Mouse (Mus musculus): ENCODE results near the gene Cpne8.
"Not testable (repeated sequence)": the region's sequence is repeated elsewhere in the genome, so short reads cannot be mapped to it uniquely, and the experiment has no call there.

The Cpne8 gene

DNA sequence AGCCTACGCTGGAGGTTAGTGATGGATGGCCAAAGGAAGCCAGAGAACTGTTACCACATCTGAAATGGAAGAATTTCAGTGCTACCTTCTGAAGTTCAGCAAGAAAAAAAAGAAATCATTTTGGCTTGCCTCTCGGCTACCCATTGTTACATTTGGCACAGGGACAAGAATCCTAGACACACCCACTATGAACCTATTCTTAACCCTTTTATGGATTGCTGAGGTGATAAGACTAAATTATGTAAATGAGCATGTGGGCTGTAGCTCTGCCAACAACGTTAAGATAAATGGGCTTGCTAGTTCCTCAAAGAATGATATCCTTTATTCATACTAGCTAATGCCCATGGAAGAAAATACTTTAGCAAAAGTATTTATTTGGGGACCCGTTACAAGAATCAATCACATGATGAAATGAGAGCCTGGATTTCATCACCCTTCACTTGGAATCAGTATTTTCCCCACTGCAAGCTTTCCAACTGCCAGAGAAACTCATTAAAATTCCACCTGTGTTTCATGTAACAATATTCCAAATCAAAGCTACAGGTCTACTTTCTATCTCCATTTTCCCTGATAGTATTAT is 69.3 kb downstream of the Cpne8 start:
- no peak for DNase-seq

DNA sequence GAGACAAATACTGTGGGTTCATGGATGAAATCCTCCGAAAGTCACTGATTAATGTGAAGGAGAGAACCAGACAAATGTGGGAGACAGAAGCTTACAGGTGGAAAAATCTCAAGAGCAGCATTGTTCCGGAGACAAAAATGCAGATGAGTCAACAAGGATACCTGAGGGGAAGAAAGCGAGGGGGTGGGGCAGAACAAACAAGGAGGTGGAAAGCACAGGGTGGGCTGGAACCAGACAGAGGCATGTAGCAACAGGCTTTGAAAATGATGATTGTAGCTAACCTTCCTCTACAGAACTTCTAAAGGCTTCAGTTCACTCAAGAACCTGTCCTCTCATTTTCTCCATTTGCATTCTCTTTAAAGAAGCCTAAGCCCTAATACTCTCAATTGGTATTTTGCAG is 70.9 kb downstream of the Cpne8 start:
- DNase-seq: no peak

DNA sequence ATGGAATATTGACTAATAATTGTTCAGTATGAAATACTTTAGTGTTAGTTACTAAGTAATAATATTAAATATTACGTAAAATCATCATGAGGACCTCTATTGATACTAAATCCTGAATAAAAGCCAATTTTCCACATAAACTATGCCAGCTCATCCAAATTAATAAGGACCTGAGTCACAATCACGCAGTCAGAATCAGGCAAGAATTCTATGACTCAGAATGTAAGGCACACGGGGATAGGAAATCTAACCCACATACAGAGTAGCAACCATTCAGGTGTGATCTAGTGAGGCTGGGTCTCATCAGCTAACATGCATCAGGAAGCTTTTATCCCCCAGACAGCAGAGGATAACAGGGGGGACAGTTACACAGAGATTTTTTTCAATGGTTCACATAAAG is 72.1 kb downstream of the Cpne8 start:
- no peak for DNase-seq

DNA sequence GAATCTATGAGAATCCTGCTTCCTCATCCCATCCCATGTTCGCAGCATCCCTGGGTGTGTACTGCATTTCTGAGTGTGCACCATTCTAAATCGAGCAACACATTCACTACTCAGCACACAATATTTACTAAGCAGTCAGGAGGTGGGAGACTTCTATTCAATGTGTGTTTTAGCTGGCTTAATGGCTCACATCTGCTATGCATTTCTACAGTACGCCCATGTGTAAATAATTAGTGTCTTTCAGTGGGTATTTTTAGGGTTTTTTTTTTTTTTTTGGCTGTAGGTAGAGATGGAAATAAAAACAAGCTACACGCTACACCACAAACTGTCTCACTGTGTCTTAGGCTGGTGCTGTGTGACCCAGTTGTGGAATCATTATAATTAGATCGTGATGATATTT is 75.6 kb downstream of the Cpne8 start:
- no peak for DNase-seq

DNA sequence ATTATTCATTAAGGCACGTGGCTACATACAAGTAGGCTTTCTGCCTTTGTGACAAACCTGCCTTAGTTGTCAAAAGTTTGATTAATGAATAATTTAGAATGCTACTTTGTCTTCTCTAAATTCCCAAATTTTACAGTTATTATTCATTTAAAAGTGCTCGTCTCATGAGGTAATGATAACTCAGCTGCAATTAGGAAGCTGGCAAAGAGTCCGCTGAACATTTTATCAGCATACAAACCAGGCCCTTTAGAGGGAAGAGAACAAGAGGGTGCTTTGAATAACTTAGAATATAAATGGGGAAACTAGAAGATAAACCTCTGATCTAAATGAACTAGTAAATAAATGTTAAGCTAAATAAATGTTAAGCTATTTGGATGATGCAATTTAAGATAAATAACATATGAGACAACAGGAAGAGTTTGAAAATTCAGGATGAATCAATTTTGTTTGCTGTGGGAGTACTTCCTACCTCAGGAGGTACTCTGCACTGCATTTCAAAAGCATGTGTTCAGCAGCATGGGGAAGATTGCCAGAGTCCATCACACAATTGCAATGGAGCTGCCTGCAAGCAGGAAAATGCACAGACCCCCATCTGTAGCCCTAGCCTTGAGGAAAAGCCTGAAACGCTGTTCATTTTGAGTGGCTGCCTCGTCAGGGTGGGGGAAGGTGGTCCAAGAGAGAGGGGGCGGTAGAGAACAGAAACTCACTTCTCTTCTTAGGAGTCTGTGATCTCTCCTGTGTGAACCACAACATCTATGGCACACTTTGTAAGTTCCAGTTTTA is 81.3 kb downstream of the Cpne8 start:
- DNase-seq: no peak

DNA sequence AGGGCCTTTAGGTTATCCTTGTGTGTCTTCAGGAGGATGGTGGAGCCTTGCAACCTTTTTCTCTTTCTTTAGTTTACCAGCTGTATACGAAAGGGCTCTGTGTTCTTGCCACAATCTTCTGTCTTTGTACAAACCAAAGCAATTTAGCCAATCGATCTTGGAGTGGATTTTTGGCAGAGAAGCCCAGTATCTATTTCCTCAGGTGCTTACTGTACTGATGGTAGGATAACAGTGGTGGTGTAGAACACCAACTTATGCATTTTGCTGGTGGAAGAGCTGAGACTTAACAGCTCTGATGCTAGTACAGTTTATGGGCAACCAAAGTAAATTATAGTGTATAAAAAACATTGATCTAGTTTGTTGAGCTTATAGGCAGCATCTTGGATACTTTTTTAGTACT is 83.6 kb downstream of the Cpne8 start:
- no peak for DNase-seq

DNA sequence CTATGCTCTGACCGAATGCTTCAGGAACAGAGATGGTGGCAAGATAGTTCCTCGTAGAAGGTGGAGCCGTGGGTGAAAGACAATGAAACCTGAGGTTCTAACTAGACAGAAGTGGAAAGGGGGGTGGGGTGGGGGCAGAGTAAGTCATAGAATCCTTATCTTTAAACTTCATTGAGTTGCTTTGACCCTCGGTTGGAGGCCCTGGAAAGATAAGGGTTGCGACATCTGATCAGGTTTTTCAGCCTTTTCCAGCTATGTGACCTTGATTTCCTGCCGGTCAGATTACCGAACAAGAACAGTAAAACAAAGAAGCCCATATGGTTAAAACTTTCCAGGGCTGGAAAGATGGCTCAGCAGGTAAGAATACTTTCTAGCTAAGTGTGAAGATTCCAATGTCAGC is 89.6 kb downstream of the Cpne8 start:
- DNase-seq: no peak

DNA sequence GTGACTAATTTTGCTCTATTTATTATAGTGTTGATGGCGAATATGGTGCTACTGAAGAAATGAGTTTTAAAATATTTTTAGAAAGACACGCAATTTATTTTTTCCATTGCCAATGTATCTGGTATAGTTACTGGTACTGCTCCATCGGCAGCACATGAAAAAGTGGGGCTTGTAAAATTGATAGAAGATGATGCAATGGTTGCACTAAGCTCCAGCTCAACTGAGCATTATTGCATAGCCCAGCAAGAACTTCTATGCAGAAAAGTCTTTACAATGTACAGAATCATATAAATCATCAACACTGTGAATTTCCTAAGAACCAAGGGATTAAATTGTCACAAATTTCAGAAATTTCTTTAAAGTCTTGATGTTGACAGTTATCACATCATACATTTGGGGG is 101.8 kb downstream of the Cpne8 start:
- DNase-seq: no peak

DNA sequence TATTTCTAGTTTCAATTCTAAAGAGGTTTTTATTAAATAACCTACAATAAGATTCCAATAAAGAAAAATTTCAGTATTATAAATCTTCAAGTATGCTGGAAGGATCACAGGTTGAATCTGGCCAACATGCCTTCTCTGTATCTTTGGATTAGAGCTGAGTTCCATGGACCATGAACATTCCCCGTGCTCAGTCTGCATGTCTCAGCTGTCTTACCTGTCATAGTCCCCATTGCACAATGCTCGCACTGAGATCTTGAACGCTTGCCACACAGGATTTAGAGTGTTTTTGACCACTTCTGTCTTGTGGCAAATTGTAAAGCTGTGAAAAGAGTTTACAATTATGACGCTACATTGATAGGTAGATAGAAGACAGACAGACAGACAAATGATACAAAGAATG is 110.0 kb downstream of the Cpne8 start:
- DNase-seq: peak; percentile 12

DNA sequence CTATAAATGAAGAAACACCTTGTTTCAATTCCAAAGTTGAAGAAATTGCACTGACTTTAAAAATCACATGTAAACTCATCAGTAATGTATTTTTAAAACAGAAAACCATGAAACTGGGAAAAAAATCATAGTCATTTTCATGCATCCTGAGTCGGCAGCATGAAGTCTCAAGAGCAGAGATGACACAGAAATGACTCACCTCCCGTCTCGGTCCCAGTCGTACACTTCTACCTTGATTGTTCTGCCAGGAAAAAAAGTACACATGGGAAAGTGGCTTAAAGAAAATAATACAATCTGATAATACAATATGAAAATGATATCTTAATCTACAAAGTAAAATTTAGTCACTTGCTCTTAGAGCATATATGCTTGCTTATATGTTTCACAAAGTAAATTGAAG is 111.2 kb downstream of the Cpne8 start:
- no peak for DNase-seq

DNA sequence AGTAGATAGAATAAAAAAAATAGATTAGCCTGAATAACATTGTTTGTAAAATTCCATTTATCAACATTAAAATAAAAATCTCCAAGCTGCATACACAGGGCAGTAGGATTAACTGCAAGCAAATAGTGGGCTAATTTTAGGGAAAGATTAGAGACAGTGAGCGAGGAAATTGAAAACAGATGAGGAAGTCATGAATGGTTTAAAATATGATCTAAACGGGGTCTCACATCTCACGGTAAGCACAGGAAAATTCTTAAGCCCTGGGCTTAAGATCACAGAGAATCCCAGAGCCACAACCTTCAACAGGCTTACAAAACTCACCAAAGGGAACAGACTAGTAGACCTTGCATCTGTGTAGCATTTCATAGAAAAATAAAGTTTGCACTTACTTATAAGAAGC is 115.2 kb downstream of the Cpne8 start:
- no peak for DNase-seq

DNA sequence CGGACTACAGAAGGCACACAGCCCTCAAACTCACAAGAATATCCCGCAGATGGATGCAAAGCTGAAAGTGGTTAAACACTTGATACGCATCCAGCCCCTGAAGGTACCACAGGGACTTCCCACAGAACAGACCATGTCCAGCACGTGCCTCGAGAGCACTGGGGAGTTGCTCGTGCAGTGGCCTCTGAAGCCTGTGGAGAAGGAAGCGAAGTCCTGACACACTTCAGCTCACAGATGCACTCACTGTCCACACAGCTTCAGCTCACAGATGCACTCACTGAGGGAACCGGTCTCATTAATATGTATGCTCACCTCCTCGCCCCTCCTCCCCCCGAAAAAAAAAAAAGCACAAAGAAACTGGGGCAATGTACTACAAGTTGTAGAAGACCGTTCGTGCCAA is 117.6 kb downstream of the Cpne8 start:
- no peak for DNase-seq

DNA sequence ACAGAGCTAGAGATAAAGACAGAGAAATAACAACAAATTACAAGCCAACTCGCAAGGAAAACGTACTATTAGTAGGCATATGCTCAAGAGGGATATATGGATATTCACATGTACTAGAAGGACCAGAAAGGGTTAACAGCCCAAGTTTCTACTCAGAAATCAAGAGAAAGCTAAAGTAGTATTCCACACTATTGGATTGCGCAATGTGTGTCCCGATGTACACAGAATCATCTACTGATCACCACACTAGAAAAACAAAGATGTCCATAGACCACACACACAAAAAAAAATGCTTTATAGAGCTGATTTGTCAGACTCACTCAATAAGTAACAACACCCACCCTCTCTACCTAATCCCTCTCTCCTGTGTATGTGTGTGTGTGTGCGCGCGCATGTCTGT is 130.6 kb downstream of the Cpne8 start:
- no peak for DNase-seq

DNA sequence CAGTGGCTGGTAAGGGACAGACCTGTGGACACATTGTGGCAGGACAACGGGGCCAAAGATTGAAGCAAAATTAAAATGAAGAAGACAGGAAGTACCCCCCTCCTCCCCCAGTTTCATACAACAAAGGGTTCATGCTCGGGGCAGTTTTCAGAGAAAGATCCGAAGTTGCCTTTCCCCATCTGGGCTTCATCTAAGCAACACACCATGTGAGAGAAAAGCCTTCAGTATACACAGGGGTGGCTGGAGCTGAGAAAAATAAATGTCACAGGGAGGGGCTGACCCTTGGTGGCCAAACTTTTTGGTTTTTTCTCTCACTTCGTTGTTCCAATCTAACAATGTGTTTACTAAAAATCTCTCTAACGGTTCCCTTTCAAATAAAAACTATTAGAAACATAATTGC is 135.8 kb downstream of the Cpne8 start:
- no peak for DNase-seq

DNA sequence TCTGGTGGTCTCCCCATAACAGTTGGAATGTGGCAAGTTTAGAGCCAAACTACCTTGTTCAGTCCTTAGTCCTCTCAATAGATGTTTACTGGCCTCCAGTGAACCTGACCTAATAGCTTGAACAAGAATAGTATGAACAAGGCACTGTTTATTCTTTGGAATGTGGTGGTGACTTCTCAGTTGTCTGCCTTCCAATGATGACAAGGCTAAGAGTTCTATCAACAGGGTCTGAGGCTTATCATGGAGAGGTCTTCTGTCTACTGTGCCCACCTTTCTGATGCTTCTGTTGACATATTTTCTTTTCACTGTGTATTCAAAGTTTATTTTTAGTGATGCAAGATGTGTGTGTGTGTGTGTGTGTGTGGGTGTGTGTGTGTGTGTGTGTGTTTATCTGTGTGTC is 137.1 kb downstream of the Cpne8 start:
- DNase-seq: no peak

DNA sequence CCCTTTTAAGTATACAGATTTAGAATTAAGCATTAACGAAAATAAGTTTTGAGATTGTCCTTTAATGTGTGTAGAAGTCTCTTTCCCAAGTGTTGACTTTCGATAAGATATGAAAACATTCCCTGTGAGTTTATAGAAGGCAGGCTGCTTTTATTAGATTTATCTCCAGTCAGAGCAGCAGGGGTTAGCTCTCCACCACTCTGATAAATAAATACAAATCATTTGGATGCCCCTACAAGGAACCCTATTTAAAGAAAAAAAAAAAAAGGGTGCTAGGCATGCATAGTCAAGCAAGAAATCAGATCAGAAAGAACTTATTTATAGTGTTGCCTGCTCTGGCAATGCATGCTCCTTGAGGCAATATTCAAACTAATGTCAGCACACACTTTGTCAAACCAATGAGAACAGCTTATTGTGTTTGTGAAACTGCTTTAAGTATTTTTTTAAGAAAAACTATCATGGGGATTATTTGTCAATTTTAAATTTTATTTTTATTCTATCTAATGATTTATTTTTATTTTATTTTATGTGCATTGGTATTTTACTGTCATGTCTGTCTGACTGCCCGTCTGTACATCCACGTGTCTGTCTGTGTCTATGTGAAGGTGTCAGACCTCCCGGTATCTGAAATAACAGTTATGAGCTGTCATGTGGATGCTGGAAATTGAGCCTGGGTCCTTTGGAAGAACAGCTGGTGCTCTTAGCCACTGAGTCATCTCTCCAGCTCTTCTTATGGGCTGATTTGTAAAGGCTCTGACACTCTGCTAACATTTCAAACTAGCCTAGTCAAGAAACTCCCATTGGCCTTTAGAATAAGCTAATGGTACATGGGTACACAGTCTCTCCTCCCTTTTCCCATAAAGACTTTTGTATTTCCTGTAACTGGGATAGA is 142.7 kb downstream of the Cpne8 start:
- DNase-seq: no peak

DNA sequence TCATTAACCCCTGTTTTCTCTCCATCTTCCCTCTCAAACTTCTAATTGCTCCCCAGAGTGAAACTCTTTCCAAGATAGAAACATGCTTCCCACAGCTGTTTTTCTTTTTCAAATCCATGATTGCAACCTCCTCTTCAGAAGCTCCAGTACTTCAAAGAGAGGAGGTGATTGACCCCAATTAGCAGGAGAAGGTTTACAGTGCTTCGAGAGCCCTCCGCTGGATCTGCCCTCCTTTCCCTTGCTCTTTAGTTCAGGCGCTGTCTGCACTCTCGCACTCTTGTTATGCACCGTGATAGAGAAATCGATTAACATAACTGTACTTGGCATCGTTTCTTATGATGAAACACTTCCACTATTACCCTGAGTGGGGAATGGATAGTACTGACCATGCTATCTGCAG is 143.5 kb downstream of the Cpne8 start:
- DNase-seq: no peak

DNA sequence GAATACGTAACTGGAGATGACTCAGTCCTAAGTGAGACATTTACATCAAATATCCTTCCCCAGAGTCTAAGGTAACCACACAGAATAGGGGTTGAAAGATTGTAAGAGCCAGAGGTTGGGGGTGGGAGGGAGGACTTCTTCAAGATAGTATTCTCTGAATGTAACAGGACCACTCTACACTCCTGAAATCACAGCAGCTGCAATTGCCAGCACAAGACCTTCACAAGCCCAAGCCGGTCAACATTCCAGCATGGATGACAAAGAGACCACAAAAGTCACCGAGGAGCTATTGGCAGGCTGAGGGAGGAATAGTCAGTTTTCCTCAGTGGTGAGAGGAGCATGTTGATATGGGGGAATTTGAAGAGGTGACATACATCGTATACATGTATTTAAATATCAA is 166.5 kb downstream of the Cpne8 start:
- DNase-seq: no peak

DNA sequence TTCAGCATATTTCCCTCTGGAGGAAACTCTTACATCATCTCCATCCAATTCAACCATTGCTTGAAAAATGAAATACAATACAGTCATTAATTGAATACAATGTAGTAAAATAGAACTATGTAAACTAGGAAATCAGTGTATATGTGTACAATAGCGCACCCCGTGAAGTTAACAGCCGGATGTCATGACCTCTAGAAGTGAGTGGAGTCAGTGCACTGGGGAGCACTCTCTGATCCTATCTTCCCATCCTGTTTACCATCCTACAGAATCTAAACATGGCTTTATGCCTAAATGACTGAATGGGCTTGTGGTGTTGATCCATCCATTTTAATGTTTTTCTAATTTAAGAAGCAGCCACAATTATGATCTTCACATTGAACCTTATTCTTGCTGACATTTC is 182.2 kb downstream of the Cpne8 start:
- DNase-seq: no peak

DNA sequence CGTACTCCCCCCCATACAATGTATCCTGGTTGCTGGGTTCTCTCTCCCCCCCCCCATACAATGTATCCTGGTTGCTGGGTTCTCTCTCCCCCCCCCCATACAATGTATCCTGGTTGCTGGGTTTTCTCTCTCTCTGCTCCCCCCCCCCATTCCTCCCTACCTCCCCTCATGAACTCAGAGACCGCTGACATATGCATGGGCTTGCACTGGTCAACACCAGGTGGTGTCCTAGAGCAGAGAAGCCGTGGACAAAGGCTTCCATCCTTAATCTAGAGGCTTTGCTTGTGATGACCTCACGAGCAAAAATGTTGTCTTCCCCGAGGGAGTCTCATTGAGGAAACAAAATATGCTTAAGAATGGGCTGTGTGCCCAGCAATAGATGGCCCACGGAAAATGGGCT is 187.7 kb downstream of the Cpne8 start:
- DNase-seq: peak; percentile 14

DNA sequence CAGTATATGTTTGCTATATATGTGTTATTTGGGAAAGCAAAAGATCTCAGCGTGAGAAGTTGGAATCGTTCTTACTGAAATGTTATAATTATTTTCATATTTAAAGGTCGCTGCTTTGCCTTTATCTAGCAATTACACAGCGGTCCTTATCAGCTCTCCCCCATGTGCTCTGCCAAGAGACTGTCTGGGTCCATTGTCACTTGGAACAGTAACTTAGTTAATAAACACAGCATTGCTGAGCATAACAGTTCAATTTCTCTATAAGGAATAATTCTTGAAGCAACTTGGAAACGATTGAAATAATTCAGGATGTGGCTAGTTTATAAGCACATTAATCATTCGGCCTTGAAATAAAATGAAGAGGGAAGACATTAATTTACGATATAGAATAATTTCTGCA is 189.0 kb downstream of the Cpne8 start:
- DNase-seq: no peak

DNA sequence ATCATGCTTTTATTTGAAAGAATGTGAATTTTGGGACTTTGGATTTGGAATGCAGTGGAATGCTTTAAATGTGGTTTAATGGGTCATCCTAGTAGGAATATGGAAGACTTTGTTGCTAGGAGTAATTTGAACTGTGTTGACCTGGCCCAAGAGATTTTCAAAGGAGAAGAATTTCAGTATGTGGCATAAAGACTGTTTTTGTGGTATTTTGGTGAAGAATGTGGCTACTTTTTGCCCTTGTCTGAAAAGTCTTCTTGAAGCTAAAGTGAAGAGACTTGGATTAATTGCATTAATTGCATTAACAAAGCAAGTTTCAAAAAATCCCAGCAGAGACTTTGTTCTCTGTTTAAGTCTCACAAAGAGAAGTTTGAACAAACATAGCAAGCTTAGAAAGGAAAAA is 208.7 kb downstream of the Cpne8 start:
- not testable (repeated sequence) for DNase-seq

DNA sequence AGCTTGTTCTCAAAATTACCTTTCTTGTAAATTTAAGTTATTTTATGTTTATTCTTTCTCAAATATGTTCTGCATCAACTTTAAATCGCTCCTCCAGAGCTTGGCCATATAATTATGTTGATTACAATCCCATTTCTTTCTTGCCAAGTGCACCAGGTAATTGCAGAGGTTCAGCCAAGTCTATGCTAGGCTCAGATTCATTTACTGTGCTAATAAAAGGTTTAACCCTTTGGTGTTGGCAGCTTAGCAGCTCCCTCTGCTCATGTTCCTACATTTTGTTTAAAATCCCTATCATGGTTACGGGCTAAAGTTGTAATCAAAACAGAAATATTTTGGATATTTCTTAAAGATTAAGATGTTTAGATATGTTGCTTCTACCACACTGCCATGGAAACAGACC is 216.0 kb downstream of the Cpne8 start:
- no peak for DNase-seq

DNA sequence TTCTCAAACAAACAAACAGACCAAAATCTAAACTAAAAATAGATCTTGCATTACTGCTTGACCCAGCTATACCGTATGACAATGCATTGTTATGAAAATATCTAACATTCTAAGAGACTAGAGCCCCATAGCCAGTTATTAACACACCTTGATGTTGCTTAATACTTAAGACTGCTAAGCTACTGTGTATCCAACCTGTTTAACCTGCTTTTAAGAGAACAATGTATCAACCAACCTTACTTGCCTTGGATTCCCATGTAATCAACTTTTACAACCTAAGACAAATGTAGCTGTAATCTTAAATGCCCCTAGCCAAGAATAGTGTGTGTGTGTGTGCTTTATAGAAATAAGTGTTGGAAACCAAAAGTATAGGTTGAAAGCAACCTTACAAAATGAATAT is 233.2 kb downstream of the Cpne8 start:
- DNase-seq: no peak

Data from kidney, postnatal 10 days (tissue).